Comparison of ENCODE assay signal across 15 mouse cellular contexts in genomic region chr13:12165461-12166058, GRCm38 (mm10). TPM values are rescaled to one million over a fixed set of nuclear protein-coding genes. Genes with fewer than 3 reads are reported as not detected.
DNase-seq lines count a peak whose midpoint lies in the region; ATAC-seq and TF ChIP-seq lines count a peak whose summit lies in the region.
"Had no signal": no experiment of that assay in that cellular context is flagged by ENCODE, and none has a peak within 500 bp of the region (broad histone marks: within the 10 kb centered on the region; RNA-seq: fewer than 3 reads in every experiment).

No protein-coding gene starts in this region.

- no peaks in the 10 kb centered on the region for H3K9me3 ChIP-seq in forebrain, postnatal 0 days (ENCODE audit: low read length)
- H3K9me3 ChIP-seq in forebrain, embryonic 10.5 days, result no peaks in the 10 kb centered on the region
- no peaks in the 10 kb centered on the region for H3K9me3 ChIP-seq in hindbrain, embryonic 16.5 days (ENCODE audit: control insufficient read depth, low read length)
- no peaks in the 10 kb centered on the region for H3K9me3 ChIP-seq in hindbrain, embryonic 13.5 days
- no peaks in the 10 kb centered on the region for H3K9me3 ChIP-seq in lung, postnatal 0 days (ENCODE audit: low read length)
- H3K9me3 ChIP-seq in stomach, embryonic 16.5 days (replicated peaks; ENCODE audit: control insufficient read depth, low read length), result no peaks in the 10 kb centered on the region
- H3K9me3 ChIP-seq: forebrain, embryonic 15.5 days; neural tube, embryonic 12.5 days had no signal

- no peak for TF ChIP-seq EP300 in lung, postnatal 0 days (IDR thresholded peaks at IDR 0.05)

- no peak overlapping the region for H3K4me3 ChIP-seq in forebrain, postnatal 0 days (ENCODE audit: low read depth, low read length)
- H3K4me3 ChIP-seq in forebrain, embryonic 10.5 days, result no peak overlapping the region
- H3K4me3 ChIP-seq in hindbrain, embryonic 16.5 days (ENCODE audit: low read length), result no peak overlapping the region
- no peak overlapping the region for H3K4me3 ChIP-seq in hindbrain, embryonic 13.5 days
- no peak overlapping the region for H3K4me3 ChIP-seq in lung, postnatal 0 days (ENCODE audit: low read depth, low read length)
- H3K4me3 ChIP-seq in stomach, embryonic 16.5 days (replicated peaks; ENCODE audit: low read length), result no peak overlapping the region
- H3K4me3 ChIP-seq: embryonic facial prominence, embryonic 12.5 days; forebrain, embryonic 15.5 days; neural tube, embryonic 12.5 days had no signal

- TF ChIP-seq CTCF in forebrain, postnatal 0 days (IDR thresholded peaks at IDR 0.05; ENCODE audit: low read depth), result no peak
- no peak for TF ChIP-seq CTCF in lung, postnatal 0 days (IDR thresholded peaks at IDR 0.05)

- peak; percentile 60; the same call in 1 of the 2 replicates for ATAC-seq in forebrain, postnatal 0 days
- ATAC-seq in hindbrain, embryonic 16.5 days, result 0 out of 2 replicates have a peak, but pooled peaks have one; percentile 48
- no peak; the same call in 1 of the 2 replicates for ATAC-seq in hindbrain, embryonic 13.5 days (ENCODE audit: low FRiP score)
- ATAC-seq in lung, postnatal 0 days, result peak; percentile 67
- ATAC-seq in stomach, embryonic 16.5 days (ENCODE audit: insufficient read depth, low FRiP score), result peak; percentile 58; the same call in 1 of the 2 replicates
- ATAC-seq: forebrain, embryonic 15.5 days had no signal

- 65% methylated on average over 8 of the region's 8 CpGs for WGBS in forebrain, postnatal 0 days
- WGBS in forebrain, embryonic 10.5 days, result 78% methylated on average over 8 of the region's 8 CpGs
- WGBS in hindbrain, embryonic 16.5 days, result 47% methylated on average over 8 of the region's 8 CpGs
- 53% methylated on average over 8 of the region's 8 CpGs for whole genome bisulfite sequencing in hindbrain, embryonic 13.5 days
- 52% methylated on average over 8 of the region's 8 CpGs for WGBS in lung, postnatal 0 days
- 41% methylated on average over 8 of the region's 8 CpGs for WGBS in stomach, embryonic 16.5 days

- H3K27ac ChIP-seq in forebrain, postnatal 0 days (ENCODE audit: low read depth, low read length), result no peak overlapping the region
- H3K27ac ChIP-seq in forebrain, embryonic 10.5 days, result no peak overlapping the region
- no peak overlapping the region for H3K27ac ChIP-seq in hindbrain, embryonic 16.5 days (ENCODE audit: low read depth, low read length)
- no peak overlapping the region for H3K27ac ChIP-seq in hindbrain, embryonic 13.5 days
- H3K27ac ChIP-seq in lung, postnatal 0 days (ENCODE audit: low read length), result no peak overlapping the region
- H3K27ac ChIP-seq in stomach, embryonic 16.5 days (ENCODE audit: low read length), result no peak overlapping the region
- H3K27ac ChIP-seq: embryonic facial prominence, embryonic 12.5 days; forebrain, embryonic 15.5 days; neural tube, embryonic 12.5 days had no signal

- no peaks in the 10 kb centered on the region for H3K27me3 ChIP-seq in forebrain, postnatal 0 days (ENCODE audit: insufficient read depth, low read length)
- H3K27me3 ChIP-seq in forebrain, embryonic 10.5 days (ENCODE audit: poor library complexity, severe bottlenecking), result no peaks in the 10 kb centered on the region
- H3K27me3 ChIP-seq in hindbrain, embryonic 16.5 days (replicated peaks; ENCODE audit: control insufficient read depth, insufficient read depth, low read length), result no peaks in the 10 kb centered on the region
- no peaks in the 10 kb centered on the region for H3K27me3 ChIP-seq in hindbrain, embryonic 13.5 days
- no peaks in the 10 kb centered on the region for H3K27me3 ChIP-seq in lung, postnatal 0 days (replicated peaks; ENCODE audit: insufficient read depth, low read length)
- H3K27me3 ChIP-seq in stomach, embryonic 16.5 days (ENCODE audit: control insufficient read depth, insufficient read depth, low read length), result no peaks in the 10 kb centered on the region
- H3K27me3 ChIP-seq: embryonic facial prominence, embryonic 12.5 days; forebrain, embryonic 15.5 days; neural tube, embryonic 12.5 days had no signal

- no peaks in the 10 kb centered on the region for H3K36me3 ChIP-seq in forebrain, postnatal 0 days (ENCODE audit: insufficient read depth)
- H3K36me3 ChIP-seq in forebrain, embryonic 10.5 days (replicated peaks), result no peaks in the 10 kb centered on the region
- no peaks in the 10 kb centered on the region for H3K36me3 ChIP-seq in hindbrain, embryonic 16.5 days (ENCODE audit: control insufficient read depth, insufficient read depth, low read length)
- H3K36me3 ChIP-seq in hindbrain, embryonic 13.5 days, result no peaks in the 10 kb centered on the region
- no peaks in the 10 kb centered on the region for H3K36me3 ChIP-seq in lung, postnatal 0 days (ENCODE audit: insufficient read depth, low read length)
- no peaks in the 10 kb centered on the region for H3K36me3 ChIP-seq in stomach, embryonic 16.5 days (ENCODE audit: control insufficient read depth, insufficient read depth, low read length)
- H3K36me3 ChIP-seq: embryonic facial prominence, embryonic 12.5 days; forebrain, embryonic 15.5 days; neural tube, embryonic 12.5 days had no signal

- H3K4me2 ChIP-seq in forebrain, postnatal 0 days (ENCODE audit: low read depth), result no peak overlapping the region
- H3K4me2 ChIP-seq in hindbrain, embryonic 16.5 days (ENCODE audit: low read length), result no peak overlapping the region
- H3K4me2 ChIP-seq in hindbrain, embryonic 13.5 days, result no peak overlapping the region
- H3K4me2 ChIP-seq in lung, postnatal 0 days (replicated peaks; ENCODE audit: low read depth, low read length), result no peak overlapping the region
- no peak overlapping the region for H3K4me2 ChIP-seq in stomach, embryonic 16.5 days (ENCODE audit: low read depth, low read length)
- H3K4me2 ChIP-seq: embryonic facial prominence, embryonic 12.5 days; forebrain, embryonic 15.5 days; midbrain, embryonic 11.5 days; neural tube, embryonic 12.5 days had no signal

- no peak for DNase-seq in forebrain, postnatal 0 days
- no peak for DNase-seq in forebrain, embryonic 10.5 days (ENCODE audit: extremely low spot score, low spot score)
- peak; percentile 69 for DNase-seq in lung, postnatal 0 days (ENCODE audit: low spot score)
- no peak for DNase-seq in lung, adult 18-20 months
- no peak for DNase-seq in c-Kit-positive CD71-positive TER-119-positive erythroid progenitor cells, embryonic 14.5 days (ENCODE audit: low spot score)
- DNase-seq: adrenal gland, postnatal 36 days; cerebellum, adult 2 months had no signal

- H3K9ac ChIP-seq in forebrain, postnatal 0 days, result no peak overlapping the region
- H3K9ac ChIP-seq in hindbrain, embryonic 16.5 days (ENCODE audit: low read depth, low read length), result no peak overlapping the region
- H3K9ac ChIP-seq in hindbrain, embryonic 13.5 days, result no peak overlapping the region
- H3K9ac ChIP-seq in lung, postnatal 0 days (replicated peaks; ENCODE audit: low read depth), result no peak overlapping the region
- H3K9ac ChIP-seq in stomach, embryonic 16.5 days (ENCODE audit: low read length), result no peak overlapping the region
- H3K9ac ChIP-seq: embryonic facial prominence, embryonic 12.5 days; forebrain, embryonic 15.5 days; neural tube, embryonic 12.5 days had no signal

- no peaks in the 10 kb centered on the region for H3K4me1 ChIP-seq in forebrain, postnatal 0 days (ENCODE audit: insufficient read depth)
- peaks cover 7% of the 10 kb centered on the region for H3K4me1 ChIP-seq in forebrain, embryonic 10.5 days
- H3K4me1 ChIP-seq in hindbrain, embryonic 16.5 days (ENCODE audit: control insufficient read depth, insufficient read depth, low read depth, low read length), result peaks cover 5% of the 10 kb centered on the region
- H3K4me1 ChIP-seq in hindbrain, embryonic 13.5 days (replicated peaks), result peaks cover 11% of the 10 kb centered on the region
- no peaks in the 10 kb centered on the region for H3K4me1 ChIP-seq in lung, postnatal 0 days (ENCODE audit: insufficient read depth, low read depth, low read length)
- H3K4me1 ChIP-seq in stomach, embryonic 16.5 days (ENCODE audit: control insufficient read depth, insufficient read depth, low read length), result peaks cover 9% of the 10 kb centered on the region; the same call in 1 of the 2 replicates
- H3K4me1 ChIP-seq: embryonic facial prominence, embryonic 12.5 days; forebrain, embryonic 15.5 days; neural tube, embryonic 12.5 days had no signal

RNA-seq across cellular contexts. Expression of gene Ryr2, which starts 58.8 kb away (rescaled TPM):
- 22.8 and 23.6 TPM in 2 replicates for total RNA-seq in forebrain, postnatal 0 days (2014; rRNA removed)
- 0.59 and 2.1 TPM in 2 replicates for polyA plus RNA-seq in forebrain, postnatal 0 days (2015; fragmentation: Nextera tagmentation; extraction: Ambion mirVana)
- polyA plus RNA-seq in forebrain, embryonic 10.5 days (2016; fragmentation: Nextera tagmentation; extraction: Ambion mirVana), result 0.14 and 0.19 TPM in 2 replicates
- 3.6 and 5.0 TPM in 2 replicates for polyA plus RNA-seq in hindbrain, embryonic 16.5 days (2015; fragmentation: Nextera tagmentation; extraction: Ambion mirVana)
- polyA plus RNA-seq in hindbrain, embryonic 13.5 days (2015; fragmentation: Nextera tagmentation; extraction: Ambion mirVana), result 2.2 and 2.5 TPM in 2 replicates
- polyA plus RNA-seq in lung, postnatal 0 days (2015; fragmentation: Nextera tagmentation; extraction: Ambion mirVana), result 0.78 and 1.0 TPM in 2 replicates
- polyA plus RNA-seq in stomach, embryonic 16.5 days (2015; fragmentation: Nextera tagmentation; extraction: Ambion mirVana), result 0.67 and 0.87 TPM in 2 replicates
- total RNA-seq: granulocyte monocyte progenitor cell, adult 5-6 weeks had no signal
